Mouse (Mus musculus): ENCODE measurements around the gene Tarbp2.

DNA sequence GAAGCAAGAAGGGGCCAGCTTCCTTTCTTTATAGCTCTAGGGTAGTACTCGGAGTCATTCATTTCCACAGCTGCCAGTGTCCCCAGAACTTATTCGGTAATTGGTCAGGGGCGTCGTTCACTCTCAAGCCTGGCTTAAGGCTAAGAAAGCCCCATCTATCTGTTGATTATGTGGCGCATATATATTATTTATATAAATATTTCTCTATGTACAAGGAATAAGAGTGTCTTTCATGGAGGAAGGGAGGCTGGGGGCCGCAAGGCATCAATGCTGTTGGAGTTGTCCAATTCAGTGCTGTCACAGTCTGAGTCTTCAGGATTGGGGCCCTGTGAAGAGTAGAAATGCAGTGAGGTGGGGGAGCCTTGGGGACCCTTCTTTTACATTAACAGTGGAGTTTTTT lies 18.1 kb upstream of the Tarbp2 start:
- TF ChIP-seq CTCF (IDR thresholded peaks at IDR 0.05; ENCODE audit: low read depth, low read length) (no peak), POLR2A (IDR thresholded peaks at IDR 0.05; ENCODE audit: insufficient read depth, low read length) (no peak)
